Mouse (Mus musculus) heart, embryonic 11.5 days (tissue): ENCODE data around the gene Psd4. TPM values are rescaled to one million over a fixed set of nuclear protein-coding genes. Genes with fewer than 3 reads are reported as not detected.

Source experiments
- ATAC-seq: fragments of 200-750 bp; cut with Nextera tagmentation; replicated peaks from 2 replicates; pipeline ENCODE4 v1.8.0; 2017; ENCODE audit warnings: moderate library complexity; ENCODE audit not compliant: insufficient number of reproducible peaks, low FRiP score, low TSS enrichment
- H3K27ac ChIP-seq: fragments of 300-500 bp; sonication (generic); 2 replicates; pipeline ENCODE4 v1.5.1; 2014; ENCODE audit warnings: mild to moderate bottlenecking, low read depth, low read length
- H3K27me3 ChIP-seq: fragments of 300-500 bp; sonication (generic); 2 replicates; pipeline ENCODE4 v1.6.1; 2014; ENCODE audit warnings: mild to moderate bottlenecking, low read length, mixed read lengths; ENCODE audit not compliant: control insufficient read depth, insufficient read depth
- H3K36me3 ChIP-seq: fragments of 300-500 bp; sonication (generic); 2 replicates; pipeline ENCODE4 v1.6.1; 2014; ENCODE audit warnings: mild to moderate bottlenecking, low read length, moderate library complexity, mixed read lengths; ENCODE audit not compliant: control insufficient read depth, insufficient read depth
- H3K4me1 ChIP-seq: fragments of 300-500 bp; sonication (generic); 2 replicates; pipeline ENCODE4 v1.6.1; 2014; ENCODE audit warnings: low read length; ENCODE audit not compliant: control insufficient read depth, insufficient read depth
- H3K4me2 ChIP-seq: fragments of 300-500 bp; sonication (generic); 2 replicates; pipeline ENCODE4 v1.6.1; 2014; ENCODE audit warnings: mild to moderate bottlenecking, moderate library complexity
- H3K4me3 ChIP-seq: fragments of 300-500 bp; sonication (generic); 2 replicates; pipeline ENCODE4 v1.5.1; 2014; ENCODE audit warnings: low read depth, low read length
- H3K9ac ChIP-seq: fragments of 300-500 bp; sonication (generic); 2 replicates; pipeline ENCODE4 v1.6.1; 2014; ENCODE audit warnings: mild to moderate bottlenecking, low read depth, low read length, moderate library complexity
- H3K9me3 ChIP-seq: fragments of 300-500 bp; sonication (generic); replicated peaks from 2 replicates; pipeline ENCODE4 v1.6.1; 2016; ENCODE audit warnings: low read length; ENCODE audit not compliant: control insufficient read depth
- WGBS: fragments of 180-500 bp; shearing (Covaris S2); extraction: QIAGEN DNeasy Blood & Tissue Kit; methylation state at CpG from one replicate; pipeline ENCODE4 v1.1.7; 2014; ENCODE audit not compliant: insufficient replicate concordance; 5-methylcytosine and 5-hydroxymethylcytosine counted together
- polyA plus RNA-seq: library from polyadenylated mRNA; unstranded; fragments of >200 nt; fragmentation: Nextera tagmentation; extraction: Ambion mirVana; gene quantifications from 2 replicates; pipeline ENCODE4 v1.2.1, GENCODE M21; 2014

The Psd4 gene
- polyA plus RNA-seq, 1 experiment from 2014 or later = 0.42 TPM

DNA sequence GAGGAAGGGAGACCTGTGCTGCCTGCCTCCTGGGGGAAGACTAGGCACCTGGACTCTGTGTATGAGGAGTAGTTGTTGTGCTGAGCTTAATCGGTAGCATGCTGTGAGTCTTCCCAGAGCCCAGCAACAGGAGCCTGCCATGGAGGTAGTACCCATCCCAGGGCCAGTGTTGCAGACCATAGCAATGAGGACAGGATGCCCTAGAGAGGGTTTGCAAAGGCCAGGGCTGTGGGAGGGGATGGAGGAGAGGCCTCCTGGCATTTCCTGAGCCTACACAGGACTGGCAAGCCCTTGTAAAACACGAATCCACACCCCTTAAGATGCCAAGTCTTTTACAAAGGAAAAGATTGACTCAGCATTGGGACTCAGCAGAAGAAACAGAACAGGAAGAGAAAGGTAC is 49.7 kb downstream of the Psd4 start:
- Histone ChIP-seq H3K27ac (no peak overlapping the region), H3K4me1 (no peaks in the 10 kb centered on the region), H3K27me3 (no peaks in the 10 kb centered on the region), H3K4me2 (no peak overlapping the region), H3K9me3 (no peaks in the 10 kb centered on the region), H3K36me3 (no peaks in the 10 kb centered on the region), H3K9ac (no peak overlapping the region), H3K4me3 (no peak overlapping the region)
- ATAC-seq = no peak
- WGBS = 19% methylated on average over 2 of the region's 2 CpGs

DNA sequence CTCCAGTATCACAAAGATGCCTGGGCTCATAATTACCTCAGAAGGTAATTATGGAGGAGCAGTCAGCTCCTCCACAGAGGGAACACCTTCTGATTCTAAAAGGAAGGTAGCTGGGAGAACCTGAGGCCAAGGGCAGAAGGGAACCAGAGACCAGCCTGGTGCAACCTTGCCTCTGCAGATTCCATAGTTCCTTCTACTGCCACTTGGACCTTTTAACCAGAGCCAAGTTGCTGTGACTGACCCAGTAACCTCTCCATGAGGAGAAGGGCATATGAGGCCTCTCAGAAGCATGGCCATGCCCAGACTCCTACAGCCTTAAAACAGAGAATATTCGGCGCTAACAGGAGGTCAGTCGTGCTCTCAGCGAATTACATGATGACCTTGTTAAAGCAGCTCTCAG is 50.2 kb downstream of the Psd4 start:
- Histone ChIP-seq H3K4me3 (no peak overlapping the region), H3K9me3 (no peaks in the 10 kb centered on the region), H3K27ac (no peak overlapping the region), H3K27me3 (no peaks in the 10 kb centered on the region), H3K9ac (no peak overlapping the region), H3K36me3 (no peaks in the 10 kb centered on the region), H3K4me1 (no peaks in the 10 kb centered on the region), H3K4me2 (no peak overlapping the region)
- no peak for ATAC-seq
- 76% methylated on average over 4 of the region's 4 CpGs for WGBS

DNA sequence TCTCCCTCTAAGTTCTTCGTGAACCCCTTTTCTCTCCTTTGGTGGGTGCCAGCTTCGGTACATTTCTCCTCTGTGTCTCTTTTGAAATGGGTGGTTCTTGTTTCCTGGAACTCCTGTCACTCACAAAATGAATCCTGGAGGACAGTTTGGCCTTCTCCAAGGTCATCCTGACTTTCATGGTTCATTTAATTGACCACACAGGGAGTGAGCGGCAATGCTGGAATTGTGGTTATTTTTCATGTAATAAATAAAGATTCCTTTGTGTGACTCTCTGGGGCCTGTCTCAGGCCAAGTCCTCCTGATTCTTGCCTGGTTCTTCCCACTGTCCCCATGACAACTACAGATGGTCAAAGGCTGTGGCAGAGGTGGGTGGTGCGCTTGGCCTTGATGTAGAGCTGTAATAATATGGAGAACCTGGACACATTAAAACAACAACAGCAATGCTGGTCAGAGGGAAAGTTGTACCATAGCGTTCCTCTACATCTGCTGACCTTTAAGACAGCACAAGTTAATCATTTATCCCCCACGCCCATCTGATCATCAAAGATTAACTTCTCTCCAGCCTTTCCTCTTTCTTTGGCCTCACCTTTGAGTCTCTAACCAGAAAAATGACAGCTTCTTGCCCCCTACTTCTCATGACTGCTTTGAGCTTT is 54.0 kb downstream of the Psd4 start:
- Histone ChIP-seq H3K27me3 (no peaks in the 10 kb centered on the region), H3K4me1 (no peaks in the 10 kb centered on the region), H3K36me3 (no peaks in the 10 kb centered on the region), H3K4me3 (no peak overlapping the region), H3K9me3 (no peaks in the 10 kb centered on the region), H3K4me2 (no peak overlapping the region), H3K9ac (no peak overlapping the region), H3K27ac (no peak overlapping the region)
- WGBS = 82% methylated on average over 6 of the region's 6 CpGs
- ATAC-seq = no peak

DNA sequence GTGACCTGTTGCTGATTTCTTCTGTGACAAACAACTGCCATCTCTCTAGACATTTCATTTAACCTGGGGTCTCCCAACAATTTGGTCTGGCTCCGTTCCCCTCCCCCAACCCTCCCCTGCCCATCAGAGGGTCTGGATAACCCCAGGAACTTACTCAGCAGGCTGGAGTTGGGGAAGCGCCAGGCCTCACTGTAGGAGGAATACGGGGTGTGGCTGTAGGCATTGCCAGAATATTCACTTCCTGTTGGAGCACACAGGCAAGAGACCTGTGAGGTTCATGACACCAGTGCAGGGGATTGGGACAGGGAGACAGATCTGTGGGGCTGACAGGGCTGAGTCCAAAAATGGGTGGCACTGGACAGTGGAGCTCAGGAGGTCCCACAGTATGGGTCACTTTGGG is 55.4 kb downstream of the Psd4 start:
- H3K4me1 ChIP-seq = no peaks in the 10 kb centered on the region
- H3K9me3 ChIP-seq = no peaks in the 10 kb centered on the region
- H3K27me3 ChIP-seq = no peaks in the 10 kb centered on the region
- no peak overlapping the region for H3K9ac ChIP-seq
- no peaks in the 10 kb centered on the region for H3K36me3 ChIP-seq
- no peak overlapping the region for H3K27ac ChIP-seq
- H3K4me3 ChIP-seq = no peak overlapping the region
- ATAC-seq = no peak
- H3K4me2 ChIP-seq = no peak overlapping the region
- 49% methylated on average over 3 of the region's 3 CpGs for WGBS

DNA sequence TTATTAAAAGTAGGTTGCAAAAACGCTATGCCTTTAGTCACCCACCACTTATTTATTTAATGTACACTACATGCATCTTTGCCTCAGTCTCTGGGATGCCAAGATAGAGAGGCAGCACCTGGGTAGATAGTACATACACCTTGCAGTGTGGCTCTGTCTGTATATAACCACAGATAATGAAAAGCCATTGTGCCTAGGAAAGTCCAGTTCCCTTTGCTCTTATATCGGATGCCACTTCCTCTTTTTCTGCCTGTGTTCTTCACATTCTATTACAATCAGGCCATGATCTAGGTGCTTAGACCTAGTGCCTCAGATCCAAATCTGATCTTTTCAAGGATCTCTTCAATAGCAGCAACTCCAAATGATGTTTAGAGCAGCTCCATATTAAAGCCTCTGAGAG is 58.2 kb downstream of the Psd4 start:
- no peak overlapping the region for H3K4me2 ChIP-seq
- WGBS = 65% methylated on average over 2 of the region's 2 CpGs

DNA sequence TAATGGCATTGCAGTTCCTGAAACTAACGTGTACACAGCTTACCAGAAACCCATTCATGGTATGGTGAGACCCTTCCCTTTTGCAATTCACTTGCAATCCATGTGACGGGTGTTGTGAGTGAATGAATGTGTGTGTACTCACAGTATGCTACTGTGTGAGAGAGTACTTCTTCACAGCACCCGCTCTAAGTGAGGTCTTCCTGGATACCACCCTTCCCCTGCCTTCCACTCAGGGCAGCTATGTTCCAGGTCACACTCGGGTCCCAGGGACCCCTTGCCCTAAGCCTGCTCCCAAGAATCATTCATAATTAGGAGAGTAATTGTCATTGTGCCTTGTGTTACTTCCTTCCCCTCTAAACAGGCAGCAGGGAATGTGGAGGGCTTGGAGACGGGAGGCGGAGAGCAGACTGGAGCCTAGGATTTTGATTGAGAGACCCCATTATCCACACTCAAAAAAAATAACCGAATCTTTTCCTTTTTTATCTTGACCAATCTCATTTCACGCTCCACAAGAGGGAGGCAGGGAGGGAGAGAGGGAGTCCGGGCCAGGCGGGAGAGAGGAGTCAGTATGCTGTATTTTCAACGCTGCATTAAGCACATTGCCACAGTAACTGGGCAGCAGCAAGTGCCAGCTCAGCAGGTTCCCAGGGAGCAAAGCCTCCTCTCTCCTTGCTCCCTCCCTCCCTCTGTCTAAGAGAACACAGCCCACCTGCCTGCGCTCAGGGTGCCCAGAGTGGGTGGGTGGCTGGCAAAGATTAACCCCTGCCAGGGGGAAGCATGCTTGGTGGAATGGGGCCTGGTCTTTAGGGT is 60.7 kb downstream of the Psd4 start:
- H3K27ac ChIP-seq = no peak overlapping the region
- no peaks in the 10 kb centered on the region for H3K9me3 ChIP-seq
- no peaks in the 10 kb centered on the region for H3K4me1 ChIP-seq
- H3K9ac ChIP-seq = no peak overlapping the region
- no peak overlapping the region for H3K4me2 ChIP-seq
- H3K36me3 ChIP-seq = no peaks in the 10 kb centered on the region
- H3K4me3 ChIP-seq = no peak overlapping the region
- no peak for ATAC-seq
- H3K27me3 ChIP-seq = no peaks in the 10 kb centered on the region
- WGBS = 54% methylated on average over 12 of the region's 12 CpGs

More for the DNA sequence above, 58.2 kb downstream of the Psd4 start:
- H3K27me3 ChIP-seq = no peaks in the 10 kb centered on the region
- H3K9me3 ChIP-seq = no peaks in the 10 kb centered on the region
- no peak overlapping the region for H3K4me3 ChIP-seq
- no peaks in the 10 kb centered on the region for H3K36me3 ChIP-seq
- no peak overlapping the region for H3K27ac ChIP-seq
- H3K4me1 ChIP-seq = no peaks in the 10 kb centered on the region
- ATAC-seq = no peak
- no peak overlapping the region for H3K9ac ChIP-seq

DNA sequence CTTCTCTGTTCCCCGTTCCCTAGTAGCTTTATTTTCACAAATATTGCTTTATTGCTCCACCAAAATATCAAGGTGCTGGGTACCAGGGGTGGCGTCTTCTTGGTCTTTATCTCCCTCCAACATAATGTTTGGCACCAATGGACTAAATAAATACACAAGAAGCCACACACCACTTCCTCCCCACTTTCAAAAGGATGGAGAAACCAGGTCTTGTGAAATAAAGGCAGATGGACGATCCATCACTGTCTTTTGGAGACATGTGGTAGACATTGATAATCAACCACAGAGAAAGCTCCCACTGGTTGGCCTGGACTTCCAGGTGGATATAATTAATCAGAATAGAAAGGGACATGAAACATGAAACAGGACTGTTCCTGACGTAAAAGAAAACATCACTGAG is 62.4 kb downstream of the Psd4 start:
- WGBS = 71% methylated on average over 4 of the region's 4 CpGs
- Histone ChIP-seq H3K4me3 (no peak overlapping the region), H3K9me3 (no peaks in the 10 kb centered on the region), H3K4me2 (no peak overlapping the region), H3K36me3 (no peaks in the 10 kb centered on the region), H3K27ac (no peak overlapping the region), H3K27me3 (no peaks in the 10 kb centered on the region), H3K9ac (no peak overlapping the region), H3K4me1 (no peaks in the 10 kb centered on the region; the same call in 1 of the 2 replicates)
- no peak for ATAC-seq

DNA sequence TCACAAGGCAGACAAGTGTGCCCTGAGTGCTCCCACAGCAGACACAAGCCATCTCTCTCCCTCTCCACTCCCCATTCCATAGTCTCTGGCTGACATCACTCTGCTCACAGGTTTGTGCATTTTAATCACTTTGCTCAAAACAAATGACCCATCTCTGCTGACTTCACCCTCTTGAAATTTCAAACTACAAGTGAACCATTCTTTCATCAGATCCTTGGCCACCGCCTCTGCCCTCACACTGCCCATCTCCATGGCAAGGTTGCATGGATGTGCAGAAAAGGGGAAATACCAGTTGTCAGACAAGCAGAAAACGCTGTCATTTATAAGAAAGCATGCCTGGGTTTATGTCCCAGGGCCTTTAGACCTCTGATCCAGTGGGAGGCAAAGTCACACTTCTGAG is 67.3 kb downstream of the Psd4 start:
- no peaks in the 10 kb centered on the region; the same call in 1 of the 2 replicates for H3K4me1 ChIP-seq
- no peak overlapping the region for H3K4me2 ChIP-seq
- no peak overlapping the region for H3K9ac ChIP-seq
- no peaks in the 10 kb centered on the region for H3K27me3 ChIP-seq
- H3K27ac ChIP-seq = no peak overlapping the region
- H3K4me3 ChIP-seq = no peak overlapping the region
- no peak for ATAC-seq
- 60% methylated on average over 2 of the region's 2 CpGs for WGBS
- H3K36me3 ChIP-seq = no peaks in the 10 kb centered on the region
- H3K9me3 ChIP-seq = no peaks in the 10 kb centered on the region

DNA sequence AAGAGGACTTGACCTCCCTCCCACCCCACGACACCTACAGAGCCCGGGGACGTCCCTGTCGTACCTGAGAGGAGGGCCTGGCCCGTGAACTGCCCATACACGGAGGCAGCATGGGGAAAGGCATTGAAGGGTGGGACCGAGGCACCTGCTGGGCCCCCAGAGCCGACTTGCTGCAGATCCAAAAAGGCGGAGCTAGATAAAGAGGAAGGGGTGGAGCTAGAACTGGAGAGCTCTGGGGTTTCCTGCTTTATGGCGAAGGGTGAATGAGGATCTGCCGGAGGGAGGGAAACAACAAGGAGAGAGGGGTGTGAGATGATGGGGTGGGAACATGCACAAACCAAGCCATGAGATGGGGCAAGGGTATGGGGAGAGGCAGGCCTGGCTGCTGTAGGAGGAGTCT is 68.3 kb downstream of the Psd4 start:
- Histone ChIP-seq H3K9ac (no peak overlapping the region), H3K27me3 (no peaks in the 10 kb centered on the region), H3K27ac (no peak overlapping the region), H3K9me3 (no peaks in the 10 kb centered on the region), H3K4me1 (no peaks in the 10 kb centered on the region; the same call in 1 of the 2 replicates), H3K4me3 (no peak overlapping the region), H3K36me3 (no peaks in the 10 kb centered on the region), H3K4me2 (no peak overlapping the region)
- WGBS = 62% methylated on average over 11 of the region's 11 CpGs
- ATAC-seq = no peak
